Mouse (Mus musculus) megakaryocyte, embryonic 14.5 days (primary cell): Measurements from ENCODE around the gene Smad5. TPM values are rescaled to one million over a fixed set of nuclear protein-coding genes. Genes with fewer than 3 reads are reported as not detected.

Experiments
- H3K27me3 ChIP-seq: replicated peaks from 2 replicates; pipeline ENCODE3; 2012; ENCODE audit warnings: inconsistent platforms
- H3K36me3 ChIP-seq: replicated peaks from 2 replicates; pipeline ENCODE3; 2012; ENCODE audit warnings: low read length, inconsistent platforms, mixed read lengths
- H3K4me1 ChIP-seq: 2 replicates; pipeline ENCODE4 v1.6.1; 2012; ENCODE audit warnings: inconsistent platforms
- H3K4me3 ChIP-seq: replicated peaks from 2 replicates; pipeline ENCODE3; 2012; ENCODE audit warnings: moderate library complexity, mild to moderate bottlenecking, inconsistent platforms
- H3K9me3 ChIP-seq: 2 replicates; pipeline ENCODE4 v1.6.1; 2012; ENCODE audit warnings: inconsistent platforms
- FLI1 ChIP-seq: IDR thresholded peaks from 2 replicates; pipeline ENCODE4 v1.6.1; 2012; ENCODE audit warnings: low read length, inconsistent platforms, mixed read lengths
- GATA1 ChIP-seq: IDR thresholded peaks from 3 replicates; pipeline ENCODE4 v1.6.1; 2012; ENCODE audit warnings: mixed read lengths, low read length, inconsistent platforms, borderline replicate concordance
- polyA plus RNA-seq: library from polyadenylated mRNA; stranded (reverse); fragments of >175 nt; gene quantifications from 2 replicates; pipeline ENCODE4 v1.2.3, GENCODE M21; 2012; ENCODE audit warnings: low replicate concordance; ENCODE audit not compliant: insufficient read depth

Gene Smad5
- polyA plus RNA-seq, 1 experiment, result 0.86 TPM

DNA sequence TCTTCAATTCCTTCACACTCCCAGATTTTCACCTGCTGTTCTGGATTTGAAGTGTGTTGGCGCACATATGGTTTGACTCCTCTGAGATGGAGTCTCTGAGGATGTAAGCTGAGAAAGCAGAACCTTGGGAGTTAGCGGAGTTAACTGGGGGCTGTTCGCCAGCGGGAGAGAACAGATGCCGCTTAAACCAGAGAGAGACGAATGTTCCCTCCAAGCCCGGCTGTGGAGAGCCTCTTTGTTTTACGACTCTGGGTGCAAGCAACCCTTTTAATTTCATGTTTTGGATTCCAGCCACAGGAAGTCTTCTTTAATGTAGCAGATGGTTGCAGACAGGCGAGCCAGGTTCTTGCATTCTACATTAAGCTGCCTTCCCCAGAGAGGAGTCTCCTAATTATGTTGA is 4.4 kb upstream of the Smad5 start:
- peaks cover 14% of the 10 kb centered on the region for H3K4me1 ChIP-seq
- TF ChIP-seq GATA1, result no peak
- TF ChIP-seq FLI1, result no peak
- peaks cover 30% of the 10 kb centered on the region for H3K27me3 ChIP-seq
- H3K9me3 ChIP-seq, result peaks cover 5% of the 10 kb centered on the region; the same call in 1 of the 2 replicates
- no peaks in the 10 kb centered on the region for H3K36me3 ChIP-seq
- H3K4me3 ChIP-seq, result no peak overlapping the region

DNA sequence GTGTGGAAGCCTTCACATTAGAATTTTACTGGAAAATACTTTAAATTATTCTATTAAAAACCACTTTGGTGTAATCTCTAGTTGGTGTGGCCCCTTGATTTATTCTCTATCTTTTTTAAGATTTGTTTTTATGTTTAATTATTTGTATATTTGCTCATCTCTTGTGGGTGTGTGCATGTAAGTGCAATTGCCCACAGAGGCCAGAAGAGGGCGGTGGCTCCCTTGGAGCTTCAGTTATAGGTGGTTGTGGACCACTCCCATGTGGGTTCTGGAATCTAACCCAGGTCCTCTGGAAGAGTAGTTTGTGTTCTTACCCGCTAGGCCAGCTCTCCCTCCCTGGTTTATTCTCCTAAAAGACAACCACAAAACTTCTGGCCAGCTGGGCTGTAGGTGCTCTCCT is 3.4 kb upstream of the Smad5 start:
- peaks cover 5% of the 10 kb centered on the region; the same call in 1 of the 2 replicates for H3K9me3 ChIP-seq
- H3K36me3 ChIP-seq, result no peaks in the 10 kb centered on the region
- H3K4me3 ChIP-seq, result no peak overlapping the region
- H3K27me3 ChIP-seq, result peaks cover 24% of the 10 kb centered on the region
- peaks cover 22% of the 10 kb centered on the region for H3K4me1 ChIP-seq
- no peak for TF ChIP-seq FLI1
- no peak for TF ChIP-seq GATA1

DNA sequence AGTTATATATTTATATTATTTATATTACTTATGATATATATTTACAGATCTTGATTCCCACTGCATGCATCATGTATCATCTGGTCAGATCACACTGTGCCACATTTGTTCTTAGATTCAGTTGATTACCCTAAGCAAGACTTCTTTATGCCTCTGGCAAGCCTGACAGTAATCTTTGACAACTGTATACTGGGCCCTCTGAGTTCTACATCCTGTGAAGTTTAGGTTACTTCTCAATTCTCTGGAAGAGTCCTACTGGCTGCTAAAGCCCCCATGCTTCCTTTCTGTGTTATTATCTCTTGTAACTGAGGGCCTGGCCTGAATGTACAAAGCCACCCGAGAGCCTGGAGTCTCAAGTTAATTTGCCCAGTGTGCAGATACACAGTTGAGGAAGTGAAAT is 1.8 kb upstream of the Smad5 start:
- H3K4me1 ChIP-seq, result peaks cover 37% of the 10 kb centered on the region
- peaks cover 5% of the 10 kb centered on the region; the same call in 1 of the 2 replicates for H3K9me3 ChIP-seq
- peaks cover 5% of the 10 kb centered on the region for H3K36me3 ChIP-seq
- TF ChIP-seq GATA1 (no peak), FLI1 (no peak)
- H3K4me3 ChIP-seq, result no peak overlapping the region
- peaks cover 18% of the 10 kb centered on the region for H3K27me3 ChIP-seq

DNA sequence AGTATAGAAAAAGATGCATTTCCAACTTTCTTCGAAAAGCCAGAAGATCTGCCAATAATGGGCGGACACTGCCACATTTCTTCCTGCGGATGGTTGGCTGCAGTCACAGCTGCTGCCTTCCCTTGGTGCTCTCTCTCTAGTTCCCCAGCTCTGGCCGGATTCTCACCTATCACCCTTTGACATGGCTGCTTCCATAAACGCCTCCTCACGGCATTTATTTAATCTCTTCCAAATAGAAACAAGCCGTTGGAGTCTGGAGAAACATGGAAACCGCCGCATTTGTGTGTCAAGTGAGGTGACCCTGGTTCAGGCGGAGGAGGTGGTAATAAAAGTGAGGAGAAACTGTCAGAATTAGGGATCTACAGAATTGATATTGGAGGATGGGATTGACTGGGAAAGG is 886 bp upstream of the Smad5 start:
- peaks cover 38% of the 10 kb centered on the region for H3K4me1 ChIP-seq
- no peak overlapping the region for H3K4me3 ChIP-seq
- peaks cover 9% of the 10 kb centered on the region for H3K27me3 ChIP-seq
- H3K36me3 ChIP-seq, result peaks cover 11% of the 10 kb centered on the region
- H3K9me3 ChIP-seq, result peaks cover 5% of the 10 kb centered on the region; the same call in 1 of the 2 replicates
- TF ChIP-seq GATA1 (no peak), FLI1 (no peak)

DNA sequence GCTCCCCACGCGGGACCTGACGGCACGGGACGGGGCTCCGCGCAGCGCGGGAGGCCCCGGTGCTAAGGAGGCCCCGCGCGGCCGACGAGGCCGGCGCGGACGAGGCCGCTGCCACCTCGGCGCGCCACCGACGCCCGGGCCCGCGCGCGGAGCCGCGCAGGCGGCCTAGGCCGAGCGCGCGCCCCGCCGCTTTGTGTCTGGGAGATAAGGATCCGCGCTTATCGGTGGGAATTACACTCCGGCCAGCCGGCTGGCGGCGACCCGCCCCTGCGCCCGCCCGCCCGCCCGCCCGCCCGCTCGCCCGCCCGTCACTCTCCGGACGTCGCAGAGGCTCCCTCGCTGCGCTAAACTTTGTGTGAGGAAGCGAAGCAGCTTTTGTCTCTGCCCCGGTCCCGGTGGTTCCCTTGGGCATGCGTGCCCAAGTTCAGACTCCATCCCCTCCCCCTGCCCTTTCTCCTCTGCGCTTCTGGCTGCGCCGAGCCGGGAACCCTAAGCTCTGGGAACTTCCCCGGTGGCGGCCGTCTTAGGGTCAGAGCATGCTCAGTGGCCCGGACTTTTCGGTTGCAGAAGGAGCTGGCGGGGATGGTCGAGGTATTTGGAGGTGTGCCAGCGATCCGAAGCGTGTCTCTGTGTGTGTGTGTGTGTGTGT is 536 bp downstream of the Smad5 start:
- Histone ChIP-seq H3K9me3 (peaks cover 5% of the 10 kb centered on the region; the same call in 1 of the 2 replicates), H3K36me3 (peaks cover 22% of the 10 kb centered on the region), H3K4me1 (peaks cover 41% of the 10 kb centered on the region), H3K27me3 (peaks cover under 1% of the 10 kb centered on the region), H3K4me3 (peak overlapping the region; percentile 93)
- no peak for TF ChIP-seq FLI1
- TF ChIP-seq GATA1, result no peak

DNA sequence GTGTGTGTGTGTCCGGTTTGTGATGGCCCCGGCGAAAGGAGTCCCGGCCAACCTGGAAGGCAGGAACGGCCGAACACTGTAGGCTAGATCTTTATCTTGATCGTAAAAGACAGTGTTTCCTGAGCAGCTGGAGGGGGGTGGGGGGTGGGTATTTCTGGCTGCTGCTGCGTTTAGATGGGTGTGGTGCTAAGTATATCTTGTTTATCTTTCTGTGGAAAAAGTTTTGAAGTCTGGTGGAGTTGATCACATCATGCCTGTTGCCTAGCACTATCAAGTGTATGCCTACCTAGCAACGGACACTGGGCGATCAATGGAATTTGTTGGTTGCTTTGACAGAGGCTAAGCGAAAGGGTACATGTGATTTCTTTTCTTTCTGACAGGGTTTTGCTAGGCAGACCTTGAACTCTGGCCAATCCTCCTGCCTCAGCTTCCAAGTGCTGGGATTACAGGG is 1.1 kb downstream of the Smad5 start:
- H3K9me3 ChIP-seq, result peaks cover 5% of the 10 kb centered on the region; the same call in 1 of the 2 replicates

DNA sequence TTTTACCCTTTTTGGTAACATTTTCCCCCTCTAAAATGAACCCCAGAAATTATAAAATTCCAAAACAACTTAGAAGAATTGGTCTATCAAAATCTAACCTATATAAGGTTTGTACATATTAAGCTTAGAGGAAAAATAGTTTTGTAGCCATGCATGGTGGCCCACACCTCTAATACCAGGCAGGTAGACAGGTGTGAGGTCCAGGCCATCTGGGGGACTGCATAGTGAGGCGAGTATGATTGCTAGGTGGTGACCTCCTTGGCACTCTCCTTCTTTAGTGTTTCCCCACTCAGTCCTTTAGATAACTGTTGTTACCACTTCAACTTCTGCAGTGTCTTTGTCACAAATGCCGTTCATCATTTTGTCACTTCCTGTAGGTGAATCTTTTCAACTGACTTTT is 1.8 kb downstream of the Smad5 start:
- peaks cover 30% of the 10 kb centered on the region for H3K36me3 ChIP-seq
- no peak for TF ChIP-seq GATA1
- no peak for TF ChIP-seq FLI1

More for the DNA sequence above, 1.1 kb downstream of the Smad5 start:
- no peak for TF ChIP-seq GATA1
- TF ChIP-seq FLI1, result no peak
- peaks cover 40% of the 10 kb centered on the region for H3K4me1 ChIP-seq
- peak overlapping the region; percentile 93 for H3K4me3 ChIP-seq
- H3K36me3 ChIP-seq, result peaks cover 23% of the 10 kb centered on the region
- no peaks in the 10 kb centered on the region for H3K27me3 ChIP-seq

DNA sequence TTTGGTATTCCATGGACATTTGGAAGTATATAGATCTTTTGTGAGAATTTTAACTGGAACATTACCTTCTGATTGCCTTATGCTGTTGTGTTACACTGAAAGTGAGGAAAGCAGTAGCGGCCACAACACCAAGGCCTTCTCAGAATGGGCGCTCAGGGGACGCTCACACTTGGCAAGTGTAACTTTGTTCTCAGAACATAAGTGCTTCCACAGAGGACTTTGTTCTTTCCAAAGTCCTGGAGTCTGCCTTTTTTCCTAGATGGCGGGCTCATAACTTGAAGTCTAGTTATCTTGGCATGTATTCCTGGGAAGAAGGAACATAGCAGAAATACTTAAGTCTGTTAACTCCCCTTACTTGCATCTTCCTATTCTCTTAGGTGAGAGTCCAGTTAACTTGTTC is 4.3 kb downstream of the Smad5 start:
- Histone ChIP-seq H3K4me1 (peaks cover 62% of the 10 kb centered on the region), H3K9me3 (no peaks in the 10 kb centered on the region), H3K27me3 (no peaks in the 10 kb centered on the region), H3K4me3 (no peak overlapping the region), H3K36me3 (peaks cover 32% of the 10 kb centered on the region)
- TF ChIP-seq FLI1 (no peak), GATA1 (no peak)

More for the DNA sequence above, 1.8 kb downstream of the Smad5 start:
- Histone ChIP-seq H3K4me1 (peaks cover 45% of the 10 kb centered on the region), H3K9me3 (peaks cover 3% of the 10 kb centered on the region; the same call in 1 of the 2 replicates), H3K27me3 (no peaks in the 10 kb centered on the region), H3K4me3 (peak overlapping the region; percentile 72)

DNA sequence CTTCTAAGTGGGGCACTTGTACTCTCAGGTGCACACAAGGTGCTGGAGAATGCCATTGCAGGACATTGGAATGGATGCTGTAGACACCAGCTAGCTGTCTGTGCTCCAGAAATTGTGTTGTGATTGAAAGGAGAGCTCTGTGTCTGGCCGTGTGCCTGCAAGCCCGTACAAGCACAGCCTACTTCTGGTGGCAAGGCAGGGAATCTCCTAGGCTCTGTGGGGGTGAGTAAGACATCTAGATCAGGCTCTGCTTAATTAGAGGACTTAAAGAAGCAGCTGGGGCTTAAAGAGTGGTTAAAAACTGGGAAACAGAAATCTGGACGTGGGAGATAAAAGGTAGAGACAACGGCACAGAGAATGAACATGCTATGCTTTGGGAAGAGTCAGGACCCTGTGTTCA is 4.8 kb downstream of the Smad5 start:
- no peak for TF ChIP-seq FLI1
- peaks cover 33% of the 10 kb centered on the region for H3K36me3 ChIP-seq
- no peaks in the 10 kb centered on the region for H3K9me3 ChIP-seq
- no peak overlapping the region for H3K4me3 ChIP-seq
- no peaks in the 10 kb centered on the region for H3K27me3 ChIP-seq
- peaks cover 62% of the 10 kb centered on the region for H3K4me1 ChIP-seq

DNA sequence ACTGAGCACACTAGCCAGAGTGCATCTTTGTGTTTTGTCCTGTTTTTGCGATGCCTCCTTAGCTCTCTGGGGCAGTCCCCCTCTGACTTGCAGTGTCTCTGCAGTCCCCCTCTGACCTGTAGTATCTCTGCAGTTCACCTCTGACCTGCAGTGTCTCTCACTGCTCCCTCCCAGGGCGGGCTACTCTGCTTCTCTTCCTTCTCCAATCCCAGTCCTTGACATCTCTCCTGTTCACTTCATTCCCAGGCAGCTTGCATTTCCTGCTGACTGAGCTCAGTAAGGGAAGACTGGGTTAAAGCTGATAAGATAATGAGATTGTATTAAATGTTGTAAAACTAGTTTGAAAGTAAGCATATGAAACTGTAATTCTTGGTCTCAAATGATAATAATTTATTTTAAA is 7.8 kb downstream of the Smad5 start:
- TF ChIP-seq FLI1 (no peak), GATA1 (no peak)
- Histone ChIP-seq H3K4me3 (peak overlapping the region; percentile 56), H3K36me3 (peaks cover 32% of the 10 kb centered on the region), H3K27me3 (no peaks in the 10 kb centered on the region), H3K4me1 (peaks cover 43% of the 10 kb centered on the region), H3K9me3 (no peaks in the 10 kb centered on the region)
